Mouse (Mus musculus) spleen, adult 2 months (tissue): ENCODE measurements around the gene Tmem247.

Source experiments
- CTCF ChIP-seq: fragments of 200-500 bp; IDR thresholded peaks from 2 replicates; pipeline ENCODE4 v1.5.1; 2011; ENCODE audit warnings: mild to moderate bottlenecking, inconsistent platforms; ENCODE audit not compliant: insufficient read depth, insufficient read length, insufficient replicate concordance; ENCODE audit errors: extremely low read depth
- POLR2A ChIP-seq: fragments of 200-500 bp; IDR thresholded peaks from 2 replicates; pipeline ENCODE4 v1.6.1; 2011; ENCODE audit warnings: low read depth, low read length, inconsistent platforms

GRCm38 (mm10) chr17:86924679-86925078 is 7.5 kb downstream of the Tmem247 start:
- TF ChIP-seq CTCF = no peak
- no peak for TF ChIP-seq POLR2A
